Mouse (Mus musculus) activated CD4-positive, CD25-positive, alpha-beta regulatory T cell, adult 9 weeks (primary cell): ENCODE data around the gene Ostc. TPM values are rescaled to one million over a fixed set of nuclear protein-coding genes. Genes with fewer than 3 reads are reported as not detected.

ENCODE experiments used
- polyA plus RNA-seq: library from polyadenylated mRNA; unstranded; fragments of 100-300 nt; shearing (Covaris generic); gene quantifications from one replicate; pipeline ENCODE4 v1.2.1, GENCODE M21; 2017

Gene Ostc
- 235 TPM for polyA plus RNA-seq

DNA sequence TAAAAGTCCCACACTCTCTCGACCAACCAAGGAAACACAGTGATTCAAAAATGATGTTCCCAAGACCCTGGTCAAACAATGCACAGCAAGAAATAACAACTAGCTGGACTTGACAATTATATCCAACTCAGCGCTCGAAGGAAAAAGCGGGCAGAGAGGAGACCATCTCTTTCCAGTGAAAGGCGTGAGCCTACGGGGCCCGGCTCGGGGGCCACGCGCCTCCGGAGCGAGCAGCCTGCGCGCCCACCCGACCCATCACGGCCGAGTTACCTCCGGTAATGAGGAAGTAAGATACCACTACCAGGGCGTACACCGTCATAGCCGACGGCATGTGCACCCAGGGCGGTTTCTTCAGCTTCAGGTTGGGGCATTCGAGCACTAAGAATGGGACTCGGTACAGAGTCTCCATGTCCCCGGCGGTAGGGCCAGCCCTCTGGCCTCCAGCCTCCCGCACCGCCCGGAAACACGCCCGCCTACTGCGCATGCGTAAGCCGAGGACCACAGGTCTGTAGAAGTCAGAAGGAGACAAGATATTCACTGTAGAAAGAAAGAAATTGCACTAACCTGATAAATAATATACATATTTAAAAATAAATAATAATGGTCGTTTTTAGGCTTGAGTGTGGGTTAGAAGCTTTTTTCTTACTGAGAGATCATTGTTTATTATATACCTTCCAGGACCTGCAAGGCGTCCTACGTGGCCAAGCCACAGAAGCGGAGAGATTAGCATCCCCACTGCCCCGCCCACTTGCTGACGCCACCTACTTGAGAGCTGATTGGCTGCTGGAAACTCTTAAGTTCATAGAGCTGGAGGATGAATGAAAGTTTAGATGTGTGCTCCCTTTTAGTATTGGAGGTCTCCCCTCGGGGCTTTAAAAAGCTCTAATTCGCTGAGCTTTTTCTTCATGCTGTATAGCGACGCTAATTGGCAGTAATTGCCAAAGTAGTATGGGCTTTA, at the start of gene Ostc:
Gene Ostc, minus strand, starts transcription at position 478 of the 958 bp plus-strand sequence.

DNA sequence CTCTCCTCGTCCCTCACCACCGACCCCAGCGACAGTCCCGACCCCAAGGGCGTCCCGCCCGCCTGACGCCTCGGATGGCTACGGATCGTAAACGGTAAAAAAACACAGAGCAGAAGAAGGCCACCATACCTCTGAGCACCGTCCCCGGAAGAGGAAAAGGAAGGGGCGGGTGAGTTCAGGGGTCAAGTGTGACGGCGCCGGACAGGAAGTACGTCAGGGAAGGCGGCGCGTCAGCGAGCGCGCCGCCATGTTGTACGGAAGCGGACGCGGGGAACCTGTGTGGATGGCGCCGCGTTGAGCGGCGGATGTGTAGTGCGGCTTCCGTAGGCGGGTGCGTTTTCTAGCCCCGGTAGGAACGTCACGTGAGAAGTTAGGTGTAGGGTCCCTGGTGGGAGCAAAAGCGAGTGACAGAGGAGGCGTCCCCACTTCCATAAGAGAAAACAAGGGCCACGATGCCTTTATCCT, 21.0 kb upstream of the Ostc start, which contains the start of gene Rpl34:
Gene Rpl34, minus strand, starts transcription at position 210 of the 465 bp plus-strand sequence.

Other genes with a start within 250 kb of the Ostc start
- gene Etnppl, start 92.0 kb downstream of the Ostc start, polyA plus RNA-seq, result not detected
- gene Rpl34, start 21.0 kb upstream of the Ostc start, polyA plus RNA-seq, result 1,029 TPM